In the genomic region with DNA sequence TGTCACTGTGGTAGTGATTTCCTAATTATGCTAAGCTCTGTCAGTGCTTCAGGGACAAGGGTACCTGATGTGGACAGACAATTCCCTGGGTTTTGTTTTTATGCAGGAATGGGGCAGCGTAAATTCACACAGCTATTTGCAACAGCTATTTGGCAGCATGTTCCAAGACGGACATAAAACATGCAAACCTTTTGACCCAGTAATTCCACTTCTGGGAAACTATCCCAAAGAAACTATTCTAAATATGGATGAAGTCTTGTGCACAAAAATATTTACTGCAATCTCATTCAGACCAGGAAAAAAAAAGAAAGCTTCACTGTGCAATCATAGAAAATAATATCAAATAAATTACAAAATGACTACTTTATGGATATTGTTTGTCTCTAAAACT, we compare ENCODE assay signal across 17 mouse cellular contexts.
A peak's percentile ranks its signal among the peaks of the same experiment; 100 is the strongest.
DNase-seq lines count a peak whose midpoint lies in the region; ATAC-seq and TF ChIP-seq lines count a peak whose summit lies in the region.
"Had no signal": no experiment of that assay in that cellular context is flagged by ENCODE, and none has a peak within 500 bp of the region (broad histone marks: within the 10 kb centered on the region; RNA-seq: fewer than 3 reads in every experiment).

No protein-coding gene starts in this region.

- H3K9ac ChIP-seq in heart, adult 2 months (ENCODE audit: low read depth, low read length) = no peak overlapping the region
- H3K9ac ChIP-seq in kidney, embryonic 15.5 days = no peak overlapping the region
- no peak overlapping the region for H3K9ac ChIP-seq in hindbrain, embryonic 16.5 days (ENCODE audit: low read depth, low read length)
- H3K9ac ChIP-seq: embryonic facial prominence, embryonic 15.5 days; heart, embryonic 12.5 days; hindbrain, embryonic 12.5 days; limb, embryonic 15.5 days; midbrain, embryonic 12.5 days had no signal

- no peaks in the 10 kb centered on the region for H3K79me2 ChIP-seq in heart, adult 2 months (replicated peaks; ENCODE audit: control insufficient read depth, insufficient read depth, low read length)

- no peak for ATAC-seq in kidney, embryonic 15.5 days (replicated peaks; ENCODE audit: low FRiP score)
- ATAC-seq in hindbrain, embryonic 16.5 days = no peak

- H3K4me3 ChIP-seq in heart, adult 2 months = no peak overlapping the region
- H3K4me3 ChIP-seq in kidney, embryonic 15.5 days (replicated peaks) = no peak overlapping the region
- H3K4me3 ChIP-seq in hindbrain, embryonic 16.5 days (ENCODE audit: low read length) = no peak overlapping the region
- H3K4me3 ChIP-seq: embryonic facial prominence, embryonic 15.5 days; heart, embryonic 12.5 days; hindbrain, embryonic 12.5 days; limb, embryonic 15.5 days; midbrain, embryonic 12.5 days; myocyte had no signal

- no peak for DNase-seq in heart, adult 2 months
- DNase-seq in heart, adult 8-10 months (ENCODE audit: low spot score) = no peak
- DNase-seq in kidney, postnatal 25 days = no peak
- peak; percentile 31 for DNase-seq in NIH3T3 (ENCODE audit: low read depth)
- peak; percentile 36 for DNase-seq in kidney, postnatal 10 days
- DNase-seq in ovary, adult 18-20 months (ENCODE audit: low spot score) = no peak
- DNase-seq: cerebellum, adult 18-20 months; thymus, postnatal 25 days had no signal

- no peak for TF ChIP-seq CTCF in heart, adult 2 months (IDR thresholded peaks at IDR 0.05)

- no peaks in the 10 kb centered on the region; the same call in 1 of the 2 replicates for H3K36me3 ChIP-seq in heart, adult 2 months (ENCODE audit: control insufficient read depth, insufficient read depth, low read length)
- no peaks in the 10 kb centered on the region for H3K36me3 ChIP-seq in kidney, embryonic 15.5 days
- H3K36me3 ChIP-seq in hindbrain, embryonic 16.5 days (ENCODE audit: control insufficient read depth, insufficient read depth, low read length) = no peaks in the 10 kb centered on the region
- H3K36me3 ChIP-seq: embryonic facial prominence, embryonic 15.5 days; heart, embryonic 12.5 days; hindbrain, embryonic 12.5 days; limb, embryonic 15.5 days; midbrain, embryonic 12.5 days had no signal

- no peaks in the 10 kb centered on the region for H3K27me3 ChIP-seq in heart, adult 2 months (ENCODE audit: control insufficient read depth, insufficient read depth, low read length)
- no peaks in the 10 kb centered on the region for H3K27me3 ChIP-seq in kidney, embryonic 15.5 days
- no peaks in the 10 kb centered on the region for H3K27me3 ChIP-seq in hindbrain, embryonic 16.5 days (replicated peaks; ENCODE audit: control insufficient read depth, insufficient read depth, low read length)
- H3K27me3 ChIP-seq: embryonic facial prominence, embryonic 15.5 days; heart, embryonic 12.5 days; hindbrain, embryonic 12.5 days; limb, embryonic 15.5 days; midbrain, embryonic 12.5 days had no signal

- H3K9me3 ChIP-seq in kidney, embryonic 15.5 days (replicated peaks) = no peaks in the 10 kb centered on the region
- no peaks in the 10 kb centered on the region for H3K9me3 ChIP-seq in hindbrain, embryonic 16.5 days (ENCODE audit: control insufficient read depth, low read length)
- H3K9me3 ChIP-seq: embryonic facial prominence, embryonic 15.5 days; heart, embryonic 12.5 days; hindbrain, embryonic 12.5 days; limb, embryonic 15.5 days; midbrain, embryonic 12.5 days had no signal

- WGBS in heart, adult 2 months = 34% methylated on average over 2 of the region's 2 CpGs
- WGBS in kidney, embryonic 15.5 days = 51% methylated on average over 2 of the region's 2 CpGs
- WGBS in hindbrain, embryonic 16.5 days = 51% methylated on average over 2 of the region's 2 CpGs

- intact Hi-C loops in heart, adult 2 months (cut with DNase I) = no loop called here

- no peak for TF ChIP-seq POLR2A in heart, adult 2 months (IDR thresholded peaks at IDR 0.05; ENCODE audit: insufficient read depth, low read depth, low read length)

- TF ChIP-seq EP300 in heart, adult 2 months (IDR thresholded peaks at IDR 0.05; ENCODE audit: insufficient read depth, low read depth, low read length) = no peak

- peak overlapping the region; percentile 38 for H3K27ac ChIP-seq in heart, adult 2 months
- peak overlapping the region; percentile 81 for H3K27ac ChIP-seq in kidney, embryonic 15.5 days
- no peak overlapping the region for H3K27ac ChIP-seq in hindbrain, embryonic 16.5 days (ENCODE audit: low read depth, low read length)
- H3K27ac ChIP-seq: embryonic facial prominence, embryonic 15.5 days; hindbrain, embryonic 12.5 days; limb, embryonic 15.5 days; macrophage; midbrain, embryonic 12.5 days had no signal

- no peak overlapping the region for H3K4me2 ChIP-seq in kidney, embryonic 15.5 days
- no peak overlapping the region for H3K4me2 ChIP-seq in hindbrain, embryonic 16.5 days (ENCODE audit: low read length)
- H3K4me2 ChIP-seq: embryonic facial prominence, embryonic 15.5 days; heart, embryonic 12.5 days; hindbrain, embryonic 12.5 days; limb, embryonic 15.5 days; midbrain, embryonic 12.5 days had no signal

- peaks cover 2% of the 10 kb centered on the region for H3K4me1 ChIP-seq in heart, adult 2 months (ENCODE audit: control insufficient read depth, insufficient read depth, low read length)
- peaks cover 5% of the 10 kb centered on the region; the same call in 1 of the 2 replicates for H3K4me1 ChIP-seq in kidney, embryonic 15.5 days
- H3K4me1 ChIP-seq in hindbrain, embryonic 16.5 days (ENCODE audit: control insufficient read depth, insufficient read depth, low read depth, low read length) = no peaks in the 10 kb centered on the region
- H3K4me1 ChIP-seq: heart, embryonic 12.5 days; hindbrain, embryonic 12.5 days; midbrain, embryonic 12.5 days had no signal

Comparison
In these comparisons a context has a peak if more than half of its experiments do, and no peak if none do; other contexts are left out.
1. DNase-seq: peak in NIH3T3 (single experiment) and kidney, postnatal 10 days (single experiment); none in heart, adult 2 months (0 of 2), heart, adult 8-10 months (single experiment), kidney, postnatal 25 days (0 of 2) and ovary, adult 18-20 months (single experiment).